Mouse (Mus musculus) liver, adult 2 months (tissue): Measurements from ENCODE around the gene Atad3a. TPM values are rescaled to one million over a fixed set of nuclear protein-coding genes. Genes with fewer than 3 reads are reported as not detected.

ENCODE experiments used
- DNase-seq: peaks from one replicate; pipeline ENCODE4 v3.0.0-alpha.2; 2011; ENCODE audit warnings: low read depth, low spot score; ENCODE audit errors: extremely low read depth
- H3K27ac ChIP-seq: fragments of 200-500 bp; replicated peaks from 2 replicates; pipeline ENCODE4 v1.5.1; 2012; ENCODE audit warnings: low read depth, mild to moderate bottlenecking, control low read depth, inconsistent platforms, low read length; ENCODE audit not compliant: insufficient read depth
- H3K27me3 ChIP-seq: fragments of 200-500 bp; 2 replicates; pipeline ENCODE4 v1.6.1; 2012; ENCODE audit warnings: mild to moderate bottlenecking, moderate library complexity, low read length, inconsistent platforms; ENCODE audit not compliant: control insufficient read depth, insufficient read depth
- H3K36me3 ChIP-seq: fragments of 200-500 bp; 2 replicates; pipeline ENCODE4 v1.6.1; 2012; ENCODE audit warnings: low read length, inconsistent platforms; ENCODE audit not compliant: control insufficient read depth, insufficient read depth
- H3K4me1 ChIP-seq: fragments of 200-500 bp; 2 replicates; pipeline ENCODE4 v1.6.1; 2011; ENCODE audit warnings: low read length; ENCODE audit not compliant: control insufficient read depth, insufficient read depth
- H3K4me3 ChIP-seq: fragments of 200-500 bp; 2 replicates; pipeline ENCODE4 v1.5.1; 2011; ENCODE audit warnings: low read depth, mild to moderate bottlenecking, control low read depth, low read length, moderate library complexity; ENCODE audit not compliant: insufficient read depth
- H3K79me2 ChIP-seq: fragments of 200-500 bp; 2 replicates; pipeline ENCODE4 v1.6.1; 2012; ENCODE audit warnings: inconsistent platforms, mild to moderate bottlenecking, low read length, moderate library complexity; ENCODE audit not compliant: control insufficient read depth, insufficient read depth
- H3K9ac ChIP-seq: fragments of 200-500 bp; 2 replicates; pipeline ENCODE4 v1.6.1; 2012; ENCODE audit warnings: low read depth, mild to moderate bottlenecking, control low read depth, inconsistent platforms, low read length
- CTCF ChIP-seq: fragments of 200-500 bp; IDR thresholded peaks from 2 replicates; pipeline ENCODE4 v1.5.1; 2011; ENCODE audit warnings: low read depth, low read length, control low read depth
- POLR2A ChIP-seq: fragments of 200-500 bp; IDR thresholded peaks from 2 replicates; pipeline ENCODE4 v1.6.1; 2011; ENCODE audit warnings: low read length, control low read depth; ENCODE audit not compliant: insufficient read depth; ENCODE audit errors: extremely low read depth
- WGBS: fragments of 180-500 bp; shearing (Covaris S2); methylation state at CpG from one replicate; pipeline ENCODE4 v1.1.7; 2018; 5-methylcytosine and 5-hydroxymethylcytosine counted together
- polyA plus RNA-seq: library from polyadenylated mRNA; depleted of rRNA; stranded (reverse); fragments of >200 nt; gene quantifications from 2 replicates; pipeline ENCODE4 v1.2.3, GENCODE M21; 2012; rRNA removed
- total RNA-seq: library from RNA; depleted of rRNA; stranded (reverse); fragments of >200 nt; gene quantifications from 2 replicates; pipeline ENCODE4 v1.2.3, GENCODE M21; 2014; rRNA removed

The Atad3a gene
- total and polyA plus RNA-seq, 2 experiments = 54.5 to 129 TPM

DNA sequence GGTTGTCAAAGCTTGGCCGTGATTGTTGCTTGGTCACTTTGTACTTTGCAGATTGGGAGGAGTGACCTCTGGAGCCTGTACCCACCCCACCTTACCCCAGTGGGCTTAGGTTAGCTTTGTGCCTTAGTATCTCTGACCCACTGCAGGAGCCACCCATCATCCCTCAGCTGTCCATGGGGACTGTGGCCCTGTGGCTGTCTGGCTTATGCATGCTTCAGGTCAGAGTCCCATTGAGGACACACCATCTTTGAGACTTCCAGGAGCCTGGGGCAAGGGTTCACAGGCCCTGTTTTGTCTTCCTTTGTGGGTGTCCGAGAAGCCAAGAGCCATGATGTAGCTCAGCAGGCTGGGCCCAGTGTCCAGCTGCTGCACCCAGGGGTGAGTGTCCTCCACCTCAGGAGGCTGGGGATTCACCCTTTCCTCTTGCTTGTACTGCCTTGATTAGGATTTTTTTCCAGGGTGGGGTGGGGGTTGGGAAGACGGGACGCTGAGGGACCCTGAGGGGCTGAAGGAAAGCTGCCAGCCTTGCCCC lies 65.3 kb downstream of the Atad3a start:
- H3K4me3 ChIP-seq = no peak overlapping the region
- WGBS = 71% methylated on average over 4 of the region's 4 CpGs
- no peaks in the 10 kb centered on the region for H3K79me2 ChIP-seq
- H3K27me3 ChIP-seq = peaks cover 6% of the 10 kb centered on the region; the same call in 1 of the 2 replicates
- H3K9ac ChIP-seq = no peak overlapping the region
- H3K36me3 ChIP-seq = no peaks in the 10 kb centered on the region
- TF ChIP-seq CTCF (no peak), POLR2A (no peak)
- no peak overlapping the region for H3K27ac ChIP-seq
- no peaks in the 10 kb centered on the region for H3K4me1 ChIP-seq
- DNase-seq = no peak

DNA sequence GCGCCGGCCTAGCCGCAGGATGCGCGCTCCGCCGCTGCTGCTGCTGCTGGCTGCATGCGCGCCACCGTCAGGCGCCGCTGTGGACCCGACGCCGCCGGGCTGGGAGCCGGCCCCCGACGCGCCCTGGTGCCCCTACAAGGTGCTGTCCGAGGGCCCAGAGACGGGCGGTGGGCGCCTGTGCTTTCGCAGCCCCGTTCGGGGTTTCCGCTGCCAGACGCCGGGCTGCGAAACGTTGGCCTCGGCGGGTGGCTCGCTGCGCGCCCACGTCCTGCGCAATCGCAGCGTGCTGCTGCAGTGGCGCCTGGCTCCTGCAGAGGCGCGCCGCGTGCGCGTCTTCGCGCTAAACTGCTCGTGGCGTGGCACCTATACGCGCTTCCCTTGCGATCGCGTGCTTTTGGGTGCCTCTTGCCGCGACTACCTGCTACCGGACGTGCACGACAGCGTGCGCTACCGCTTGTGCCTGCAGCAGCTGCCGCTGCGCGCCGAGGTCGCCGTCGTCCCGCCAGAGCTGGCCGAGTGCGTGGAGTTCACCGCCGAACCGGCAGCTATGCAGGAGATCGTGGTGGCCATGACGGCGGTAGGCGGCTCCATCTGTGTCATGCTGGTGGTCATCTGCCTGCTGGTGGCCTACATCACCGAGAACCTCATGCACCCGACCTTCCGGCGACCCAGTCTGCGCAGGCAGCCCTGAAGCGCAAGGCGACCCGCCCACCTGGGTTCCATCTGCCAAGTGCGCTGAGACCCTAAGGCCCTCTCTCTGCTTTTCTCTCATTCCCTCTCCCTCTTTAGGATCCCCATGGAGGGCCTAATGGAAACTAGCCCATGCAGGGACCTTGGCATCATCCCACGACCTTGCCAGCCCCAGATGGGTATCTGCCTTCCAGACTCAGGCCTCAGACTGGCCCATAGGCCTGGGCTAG lies 66.2 kb downstream of the Atad3a start:
- no peak for DNase-seq
- 3% methylated on average over 92 of the region's 92 CpGs for WGBS
- peak overlapping the region; percentile 49 for H3K4me3 ChIP-seq
- no peak overlapping the region for H3K27ac ChIP-seq
- H3K27me3 ChIP-seq = peaks cover 6% of the 10 kb centered on the region; the same call in 1 of the 2 replicates
- H3K4me1 ChIP-seq = no peaks in the 10 kb centered on the region
- H3K9ac ChIP-seq = peak overlapping the region; percentile 24
- no peaks in the 10 kb centered on the region for H3K79me2 ChIP-seq
- no peak for TF ChIP-seq POLR2A
- 0 out of 2 replicates have a peak, but pooled peaks have one; percentile 30 for TF ChIP-seq CTCF
- H3K36me3 ChIP-seq = no peaks in the 10 kb centered on the region

DNA sequence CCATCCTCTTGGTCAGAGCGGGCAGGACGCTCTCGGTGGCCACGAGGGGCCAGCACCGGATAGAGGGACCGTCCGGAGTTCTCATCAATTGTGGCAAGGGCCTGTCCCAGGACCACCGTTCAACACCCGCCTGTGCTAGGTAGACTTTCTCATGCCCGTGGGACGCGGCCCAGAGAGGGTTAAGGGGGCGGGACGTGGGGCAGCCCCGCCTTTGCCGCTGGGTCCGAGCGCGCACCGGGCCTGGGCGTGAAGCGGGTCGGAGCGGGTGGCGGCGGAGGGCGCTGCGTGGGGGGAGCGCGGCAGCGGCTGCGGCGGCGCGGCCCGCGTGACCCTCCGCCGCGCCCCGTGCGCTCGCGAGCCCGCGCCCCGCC lies 66.8 kb downstream of the Atad3a start, which contains the start of gene Fndc10:
Fndc10 (plus strand) TSS at position 232 of the 371 bp plus-strand sequence.
- TF ChIP-seq CTCF (0 out of 2 replicates have a peak, but pooled peaks have one; percentile 0), POLR2A (no peak)
- WGBS = under 1% methylated on average over 46 of the region's 47 CpGs
- H3K79me2 ChIP-seq = no peaks in the 10 kb centered on the region
- H3K9ac ChIP-seq = peak within 1 kb of the TSS; percentile 24
- H3K4me3 ChIP-seq = peak within 1 kb of the TSS; percentile 49
- H3K4me1 ChIP-seq = no peaks in the 10 kb centered on the region
- H3K27ac ChIP-seq = no peak within 1 kb of the TSS
- no peaks in the 10 kb centered on the region for H3K36me3 ChIP-seq
- no peak for DNase-seq
- H3K27me3 ChIP-seq = peaks cover 6% of the 10 kb centered on the region; the same call in 1 of the 2 replicates

DNA sequence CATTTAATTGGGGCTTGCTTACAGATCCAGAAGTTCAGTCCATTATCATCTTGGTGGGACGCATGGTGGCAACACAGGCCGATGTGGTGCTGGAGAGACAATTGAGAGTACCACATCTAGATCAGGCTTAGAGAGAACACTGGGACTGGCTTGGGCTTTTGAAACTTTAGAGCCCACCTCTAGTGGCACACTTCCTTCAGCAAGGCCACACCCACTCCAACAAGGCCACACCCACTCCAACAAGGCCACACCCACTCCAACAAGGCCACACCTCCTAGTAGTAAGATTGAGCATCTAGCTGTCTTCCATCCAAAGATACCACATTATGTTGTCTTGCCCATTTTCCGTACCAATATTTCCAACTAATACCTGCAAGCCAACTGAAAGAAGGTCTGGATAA lies 68.5 kb downstream of the Atad3a start:
- peaks cover 6% of the 10 kb centered on the region; the same call in 1 of the 2 replicates for H3K27me3 ChIP-seq
- TF ChIP-seq CTCF (no peak), POLR2A (no peak)
- WGBS = 98% methylated on average over 3 of the region's 3 CpGs
- no peaks in the 10 kb centered on the region for H3K4me1 ChIP-seq
- no peak for DNase-seq
- no peaks in the 10 kb centered on the region for H3K36me3 ChIP-seq
- no peak overlapping the region for H3K9ac ChIP-seq
- no peak overlapping the region for H3K4me3 ChIP-seq
- no peak overlapping the region for H3K27ac ChIP-seq
- no peaks in the 10 kb centered on the region for H3K79me2 ChIP-seq

Other genes with a start within 250 kb of the Atad3a start
- gene Nadk, start 198.7 kb downstream of the Atad3a start, total RNA-seq = 163 and 201 TPM in 2 replicates
- 196 and 218 TPM in 2 replicates for gene Nadk, start 198.7 kb downstream of the Atad3a start, polyA plus RNA-seq
- 63.5 and 65.6 TPM in 2 replicates for gene Slc35e2, start 159.7 kb downstream of the Atad3a start, total RNA-seq
- gene Slc35e2, start 159.7 kb downstream of the Atad3a start, polyA plus RNA-seq = 18.5 and 19.8 TPM in 2 replicates
- gene Cdk11b, start 136.2 kb downstream of the Atad3a start, total RNA-seq = 8.5 and 11.2 TPM in 2 replicates
- 8.8 and 10.6 TPM in 2 replicates for gene Cdk11b, start 136.2 kb downstream of the Atad3a start, polyA plus RNA-seq
- not detected in 2 replicates for gene Gm10563, start 115.7 kb downstream of the Atad3a start, total RNA-seq
- gene Gm10563, start 115.7 kb downstream of the Atad3a start, polyA plus RNA-seq = not detected in 2 replicates
- 1.7 and 1.8 TPM in 2 replicates for gene Mmp23, start 107.7 kb downstream of the Atad3a start, total RNA-seq
- gene Mmp23, start 107.7 kb downstream of the Atad3a start, polyA plus RNA-seq = 2.7 and 3.0 TPM in 2 replicates
- gene Mib2, start 91.9 kb downstream of the Atad3a start, total RNA-seq = 16.4 and 19.0 TPM in 2 replicates
- 32.2 and 35.8 TPM in 2 replicates for gene Mib2, start 91.9 kb downstream of the Atad3a start, polyA plus RNA-seq
- 0.37 and 0.54 TPM in 2 replicates for gene Fndc10, start 66.8 kb downstream of the Atad3a start, total RNA-seq
- 0.77 and 1.2 TPM in 2 replicates for gene Fndc10, start 66.8 kb downstream of the Atad3a start, polyA plus RNA-seq
- gene Ssu72, start 56.3 kb downstream of the Atad3a start, total RNA-seq = 99.5 and 108 TPM in 2 replicates
- 78.8 and 79.3 TPM in 2 replicates for gene Ssu72, start 56.3 kb downstream of the Atad3a start, polyA plus RNA-seq
- under 0.01 and 0.20 TPM in 2 replicates for gene Tmem240, start 26.3 kb downstream of the Atad3a start, total RNA-seq
- 0.07 and 0.20 TPM in 2 replicates for gene Tmem240, start 26.3 kb downstream of the Atad3a start, polyA plus RNA-seq
- gene Vwa1, start 13.6 kb upstream of the Atad3a start, total RNA-seq = 0.46 and 0.47 TPM in 2 replicates
- 0.32 and 0.56 TPM in 2 replicates for gene Vwa1, start 13.6 kb upstream of the Atad3a start, polyA plus RNA-seq
- gene Tmem88b, start 24.8 kb upstream of the Atad3a start, total RNA-seq = 0.74 and 0.87 TPM in 2 replicates
- gene Tmem88b, start 24.8 kb upstream of the Atad3a start, polyA plus RNA-seq = 1.3 and 1.9 TPM in 2 replicates
- not detected in 2 replicates for gene Ankrd65, start 29.3 kb upstream of the Atad3a start, total RNA-seq
- gene Ankrd65, start 29.3 kb upstream of the Atad3a start, polyA plus RNA-seq = not detected in 2 replicates
- 72.4 and 73.0 TPM in 2 replicates for gene Mrpl20, start 41.8 kb upstream of the Atad3a start, total RNA-seq
- gene Mrpl20, start 41.8 kb upstream of the Atad3a start, polyA plus RNA-seq = 29.7 and 37.4 TPM in 2 replicates
- 54.9 and 56.1 TPM in 2 replicates for gene Ccnl2, start 51.4 kb upstream of the Atad3a start, total RNA-seq
- gene Ccnl2, start 51.4 kb upstream of the Atad3a start, polyA plus RNA-seq = 33.9 and 61.8 TPM in 2 replicates
- gene Aurkaip1, start 70.2 kb upstream of the Atad3a start, total RNA-seq = 140 and 151 TPM in 2 replicates
- 141 and 154 TPM in 2 replicates for gene Aurkaip1, start 70.2 kb upstream of the Atad3a start, polyA plus RNA-seq
- gene Mxra8, start 78.6 kb upstream of the Atad3a start, total RNA-seq = 7.5 and 8.8 TPM in 2 replicates
- gene Mxra8, start 78.6 kb upstream of the Atad3a start, polyA plus RNA-seq = 15.4 and 17.2 TPM in 2 replicates
- 40.5 and 44.6 TPM in 2 replicates for gene Dvl1, start 86.3 kb upstream of the Atad3a start, total RNA-seq
- 101 and 162 TPM in 2 replicates for gene Dvl1, start 86.3 kb upstream of the Atad3a start, polyA plus RNA-seq
- gene Tas1r3, start 102.3 kb upstream of the Atad3a start, total RNA-seq = 0.37 and 0.47 TPM in 2 replicates
- 0.12 and 0.35 TPM in 2 replicates for gene Tas1r3, start 102.3 kb upstream of the Atad3a start, polyA plus RNA-seq
- 5.7 and 7.5 TPM in 2 replicates for gene Cptp, start 108.3 kb upstream of the Atad3a start, total RNA-seq
- 32.1 and 48.6 TPM in 2 replicates for gene Cptp, start 108.3 kb upstream of the Atad3a start, polyA plus RNA-seq
- gene Ints11, start 108.5 kb upstream of the Atad3a start, total RNA-seq = 13.6 and 18.8 TPM in 2 replicates
- gene Ints11, start 108.5 kb upstream of the Atad3a start, polyA plus RNA-seq = 15.8 and 20.9 TPM in 2 replicates
- gene Pusl1, start 130.7 kb upstream of the Atad3a start, total RNA-seq = 13.6 and 15.5 TPM in 2 replicates
- gene Pusl1, start 130.7 kb upstream of the Atad3a start, polyA plus RNA-seq = 33.5 and 35.0 TPM in 2 replicates
- gene Acap3, start 130.7 kb upstream of the Atad3a start, total RNA-seq = 2.5 and 3.4 TPM in 2 replicates
- 4.9 and 6.9 TPM in 2 replicates for gene Acap3, start 130.7 kb upstream of the Atad3a start, polyA plus RNA-seq
- gene Ube2j2, start 182.7 kb upstream of the Atad3a start, total RNA-seq = 21.6 and 27.6 TPM in 2 replicates
- gene Ube2j2, start 182.7 kb upstream of the Atad3a start, polyA plus RNA-seq = 43.4 and 46.1 TPM in 2 replicates
- gene C1qtnf12, start 201.2 kb upstream of the Atad3a start, total RNA-seq = 1.8 and 2.1 TPM in 2 replicates
- 2.6 and 3.3 TPM in 2 replicates for gene C1qtnf12, start 201.2 kb upstream of the Atad3a start, polyA plus RNA-seq
- gene B3galt6, start 231.6 kb upstream of the Atad3a start, total RNA-seq = 2.8 TPM in 2 replicates
- gene B3galt6, start 231.6 kb upstream of the Atad3a start, polyA plus RNA-seq = 2.5 and 2.6 TPM in 2 replicates
- gene Sdf4, start 231.8 kb upstream of the Atad3a start, total RNA-seq = 141 and 156 TPM in 2 replicates
- gene Sdf4, start 231.8 kb upstream of the Atad3a start, polyA plus RNA-seq = 34.9 and 37.2 TPM in 2 replicates